Mouse (Mus musculus) right cerebral cortex, adult 2 months (tissue): ENCODE results near the gene Mbtps1.

Source experiments
- DNase-seq, 2 experiments: peaks; one replicate each; pipeline ENCODE4 v3.0.0; 2021 to 2022; ENCODE audit warnings: low spot score in 2 of 2

Gene Mbtps1

DNA sequence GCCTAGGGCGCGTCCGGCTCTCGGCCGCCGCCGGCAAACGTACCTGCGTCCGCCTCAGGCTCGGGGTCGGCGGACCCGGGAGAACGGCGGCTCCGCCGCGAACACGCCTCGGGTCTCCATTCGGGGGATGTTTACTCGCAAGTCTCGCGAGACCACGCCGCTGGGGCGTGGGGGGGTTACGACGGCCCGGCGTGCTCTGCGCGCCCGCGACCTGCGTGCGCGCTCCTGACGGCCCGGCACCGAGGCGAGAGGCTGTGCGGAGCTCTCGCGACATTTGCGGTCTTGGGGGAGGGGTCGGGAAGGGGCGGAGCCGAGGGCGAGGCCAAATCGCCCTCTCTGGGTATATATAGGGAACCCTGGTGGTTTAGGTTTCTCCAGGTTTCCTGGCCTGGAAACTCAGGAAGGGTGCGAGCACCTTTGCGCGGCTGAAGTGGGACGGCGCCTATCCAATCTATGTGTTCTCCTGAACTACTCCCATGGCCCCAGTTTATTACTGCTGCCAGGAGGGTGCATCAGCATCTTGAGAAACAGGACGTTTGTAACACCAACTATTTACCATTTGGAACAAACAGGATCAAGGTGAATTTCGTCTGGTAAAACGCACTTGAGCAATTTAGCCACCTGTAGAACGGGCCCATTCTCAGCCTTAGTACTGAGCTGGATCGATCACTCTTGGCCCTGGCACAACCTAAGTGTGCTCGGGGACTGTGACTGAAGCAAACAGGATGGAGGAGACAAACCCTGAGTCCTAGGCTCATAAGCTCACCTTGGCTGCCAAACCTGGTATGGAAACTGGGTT is at the start of gene Mbtps1:
Gene Mbtps1 (minus strand): TSS at position 133 of the 799 bp plus-strand sequence.
- DNase-seq, result peak; percentile 95 to 98

DNA sequence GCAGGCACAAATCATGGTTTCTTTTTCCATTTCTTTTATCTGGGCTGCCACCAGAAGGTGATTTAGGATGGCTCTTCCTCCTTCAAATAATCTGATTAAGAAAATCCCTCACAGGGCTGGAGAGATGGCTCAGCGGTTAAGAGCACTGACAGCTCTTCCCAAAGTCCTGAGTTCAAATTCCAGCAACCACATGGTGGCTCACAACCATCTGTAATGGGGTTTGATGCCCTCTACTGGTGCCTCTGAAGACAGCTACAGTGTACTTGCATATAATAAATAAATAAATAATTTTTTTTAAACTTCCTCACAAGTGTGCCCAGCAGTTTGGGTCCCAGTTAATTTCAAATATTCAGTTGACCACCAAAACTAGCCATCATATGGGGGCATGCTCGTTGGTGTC is 47.7 kb upstream of the Mbtps1 start:
- DNase-seq, result no peak

DNA sequence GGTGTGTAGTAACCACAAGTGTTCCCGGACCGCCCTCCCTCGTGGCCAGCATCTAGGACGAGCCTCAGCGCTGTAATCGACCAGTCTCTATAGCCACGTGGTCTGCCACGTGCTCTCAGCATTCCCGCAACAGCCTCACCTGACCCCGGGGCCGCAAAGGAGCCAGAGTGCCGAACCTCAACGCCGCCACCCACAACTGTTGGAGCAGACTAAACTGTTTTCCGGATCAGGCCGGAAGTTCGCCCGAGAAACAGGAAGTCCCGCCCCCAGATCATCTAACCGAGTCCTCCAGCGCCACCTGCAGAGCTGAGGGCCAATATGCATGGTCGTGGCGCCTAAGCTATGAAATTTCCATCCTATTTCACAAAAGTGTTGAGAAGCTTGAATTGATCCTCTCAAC is 46.5 kb upstream of the Mbtps1 start, which contains the start of gene Taf1c:
Gene Taf1c (minus strand): TSS at position 227 of the 400 bp plus-strand sequence.
- peak; percentile 96 for DNase-seq

DNA sequence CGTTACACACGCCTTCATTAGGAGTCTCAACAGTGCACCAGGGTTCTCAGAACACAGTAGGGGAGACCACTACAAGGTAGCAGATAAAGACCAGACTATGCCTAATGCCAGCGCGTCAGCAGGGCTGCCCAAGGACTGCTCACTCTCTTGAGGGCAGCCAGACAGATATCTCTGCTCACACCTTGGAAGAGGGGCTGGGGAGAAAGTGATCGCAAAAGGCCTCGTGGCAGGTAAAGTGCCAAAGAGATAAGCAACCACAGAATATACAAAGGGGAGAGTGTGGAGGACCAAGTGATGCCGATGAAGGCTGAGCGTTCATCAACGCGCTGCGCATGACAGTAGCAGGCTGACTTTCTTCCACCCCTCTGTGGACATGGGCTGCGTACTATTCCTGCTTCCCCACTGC is 45.9 kb upstream of the Mbtps1 start:
- DNase-seq, result no peak

DNA sequence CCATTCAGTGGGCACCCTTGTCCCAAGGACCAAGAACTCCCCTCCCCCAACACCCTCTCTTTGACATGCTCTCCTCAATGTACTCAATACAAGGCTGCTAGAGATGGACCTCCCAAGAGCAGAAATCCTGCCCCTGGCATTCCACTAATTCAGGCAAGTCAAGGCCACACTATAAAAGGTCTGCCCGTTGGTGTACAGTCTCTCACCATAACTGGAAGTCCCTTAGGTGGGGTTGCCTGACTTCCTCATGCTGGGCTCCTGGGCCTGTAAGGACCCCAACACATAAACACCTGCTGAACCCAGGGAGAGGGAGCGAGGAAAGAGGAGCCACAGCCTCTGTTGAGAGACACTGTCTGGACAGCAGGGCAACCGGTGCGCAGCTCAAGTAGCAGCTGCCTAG is 45.2 kb upstream of the Mbtps1 start:
- no peak for DNase-seq

DNA sequence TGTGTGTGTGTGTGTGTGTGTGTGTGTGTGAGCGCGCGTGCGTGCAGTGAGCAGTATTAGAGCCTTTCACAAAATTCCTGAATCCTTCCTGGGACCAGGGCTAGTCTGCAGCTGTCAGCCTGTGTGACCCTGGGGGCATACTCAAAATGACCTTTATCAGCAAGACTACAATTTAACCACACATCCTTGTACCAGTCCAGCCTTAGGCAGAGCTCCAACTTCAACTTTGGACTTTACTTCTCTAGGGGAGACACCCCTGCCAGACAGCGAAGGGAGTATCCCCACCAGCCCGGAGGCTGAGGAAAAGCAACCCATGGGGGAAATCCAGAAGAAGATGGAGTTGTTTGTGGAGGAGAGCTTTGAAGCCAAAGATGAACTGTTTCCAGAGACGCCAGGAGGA is 32.9 kb upstream of the Mbtps1 start:
- no peak for DNase-seq

DNA sequence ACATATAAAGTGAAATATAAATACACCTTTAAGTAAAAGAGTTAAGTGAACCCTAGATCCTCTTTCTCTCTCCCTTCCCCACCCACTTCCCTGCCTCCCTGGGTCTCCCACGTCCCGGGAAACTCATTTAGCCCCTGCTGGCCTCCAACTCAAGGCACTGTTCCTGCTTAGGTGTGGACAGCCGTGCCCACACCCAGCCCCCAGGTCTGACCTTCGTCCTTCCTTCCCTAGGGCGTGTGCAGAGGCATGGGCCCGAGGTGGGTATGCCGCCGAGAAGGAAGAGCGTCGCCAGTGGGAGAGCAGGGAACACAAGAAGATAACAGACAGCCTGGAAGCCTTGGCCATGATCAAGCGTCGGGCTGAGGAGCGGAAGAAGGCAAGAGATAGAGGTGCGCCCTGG is 31.8 kb upstream of the Mbtps1 start:
- no peak for DNase-seq

DNA sequence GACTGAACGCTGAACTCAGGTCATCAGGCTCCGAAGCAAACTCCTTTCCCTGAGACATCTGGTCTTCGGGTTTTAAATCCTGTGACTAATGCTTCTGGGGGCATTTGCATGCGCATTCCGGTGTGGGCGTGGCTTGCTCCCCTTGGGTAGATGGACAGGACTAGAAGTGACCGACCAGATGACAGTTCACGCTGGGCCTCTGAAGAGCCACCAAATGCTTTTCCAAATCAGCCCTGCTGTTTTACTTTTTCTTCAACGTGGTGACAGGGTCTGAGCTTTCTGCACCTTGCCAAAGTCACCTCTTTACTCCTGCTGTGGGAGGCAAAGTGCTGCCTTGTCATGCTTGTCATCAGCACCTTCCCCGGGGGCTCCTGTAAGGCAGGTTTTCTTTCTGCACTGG is 30.3 kb upstream of the Mbtps1 start:
- DNase-seq, result no peak

DNA sequence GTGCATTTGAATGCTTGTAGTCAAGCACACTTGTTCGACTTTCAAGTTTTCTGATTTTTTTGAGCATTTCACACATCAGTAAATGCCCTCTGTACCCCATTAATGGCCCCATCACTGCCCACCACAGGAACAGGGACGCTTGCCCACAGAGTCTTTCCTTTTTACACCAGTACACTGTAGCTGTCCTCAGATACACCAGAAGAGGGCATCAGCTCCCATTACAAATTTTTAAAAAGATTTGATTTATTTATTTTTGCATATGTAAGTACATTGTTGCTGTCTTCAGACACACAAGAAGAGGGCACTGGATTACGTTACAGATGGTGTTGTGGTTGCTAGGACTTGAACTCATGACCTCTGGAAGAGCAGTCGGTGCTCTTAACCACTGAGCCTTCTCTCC is 29.8 kb upstream of the Mbtps1 start:
- DNase-seq, result no peak

DNA sequence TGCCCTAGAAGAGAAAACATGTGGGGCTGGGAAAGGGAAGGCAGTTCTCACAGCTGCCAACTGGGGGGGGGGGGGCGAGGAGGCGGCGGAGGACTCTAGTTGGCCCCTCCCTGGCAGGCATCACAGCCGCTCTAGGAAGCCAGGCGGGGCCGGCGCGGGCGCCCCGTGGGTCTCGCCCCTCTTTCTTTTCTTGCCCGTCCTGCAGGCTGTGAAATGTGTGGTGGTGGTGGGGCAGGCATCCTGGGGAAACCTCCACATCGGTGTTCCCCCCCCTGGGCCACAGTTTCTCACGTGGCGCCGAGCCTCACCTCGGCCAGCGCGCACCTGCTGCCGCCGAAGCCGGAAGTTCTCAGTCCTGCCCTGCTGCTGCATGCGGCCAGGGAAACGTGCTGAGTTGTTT is 27.4 kb upstream of the Mbtps1 start:
- DNase-seq, result no peak

DNA sequence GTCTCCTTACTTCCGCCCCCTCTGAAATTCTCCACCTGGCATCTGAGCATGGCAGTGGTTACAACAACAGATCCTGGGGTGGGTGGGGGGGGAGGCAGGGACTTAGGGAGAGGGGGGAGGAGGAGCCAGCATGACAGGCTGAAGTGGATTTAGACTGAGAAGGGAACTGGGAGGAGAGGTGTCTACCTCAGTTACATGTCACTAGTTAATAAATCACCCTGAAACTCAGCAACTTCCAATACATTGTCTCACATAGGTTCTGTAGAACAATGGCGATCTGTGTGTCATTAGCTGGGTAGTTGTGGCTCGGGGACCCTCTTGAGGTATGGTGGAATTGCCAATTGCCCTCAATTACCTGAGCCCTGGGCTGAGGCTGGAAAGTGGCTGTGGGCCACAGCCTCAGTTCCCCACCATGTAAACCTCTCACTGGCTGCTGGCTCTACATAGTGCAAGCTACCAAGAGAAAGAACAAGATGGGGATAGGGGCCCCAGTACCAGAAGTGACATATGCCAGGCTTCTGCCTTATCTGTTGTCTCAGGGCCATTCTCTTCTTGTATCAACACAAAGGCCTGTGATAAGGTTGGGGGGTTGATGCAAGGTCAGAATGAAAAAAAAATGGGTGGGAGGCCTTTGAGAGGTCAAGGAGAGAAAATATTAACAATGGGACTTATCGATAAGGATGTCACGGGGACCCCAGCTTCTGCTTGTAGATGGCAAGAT is 22.1 kb upstream of the Mbtps1 start:
- DNase-seq, result no peak

DNA sequence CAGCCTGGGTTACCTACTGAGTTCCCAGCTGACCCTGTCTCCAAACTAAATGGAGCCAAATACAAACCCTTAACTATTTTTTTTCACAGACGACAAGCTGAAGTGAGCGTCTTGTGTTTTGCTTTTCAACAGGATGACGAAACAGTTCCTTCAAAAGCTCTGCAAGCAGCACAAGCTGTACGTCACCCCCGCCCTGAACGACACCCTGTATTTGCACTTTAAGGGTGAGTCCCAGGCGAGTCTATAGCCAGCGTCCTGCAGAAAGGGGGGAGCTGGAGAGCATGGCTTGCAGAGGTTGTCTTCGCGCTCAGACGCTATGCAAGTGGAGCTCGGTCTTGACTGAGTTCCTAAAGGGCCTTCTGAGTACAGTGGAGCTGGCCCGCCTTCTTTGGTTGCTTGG is 20.6 kb upstream of the Mbtps1 start:
- no peak for DNase-seq

DNA sequence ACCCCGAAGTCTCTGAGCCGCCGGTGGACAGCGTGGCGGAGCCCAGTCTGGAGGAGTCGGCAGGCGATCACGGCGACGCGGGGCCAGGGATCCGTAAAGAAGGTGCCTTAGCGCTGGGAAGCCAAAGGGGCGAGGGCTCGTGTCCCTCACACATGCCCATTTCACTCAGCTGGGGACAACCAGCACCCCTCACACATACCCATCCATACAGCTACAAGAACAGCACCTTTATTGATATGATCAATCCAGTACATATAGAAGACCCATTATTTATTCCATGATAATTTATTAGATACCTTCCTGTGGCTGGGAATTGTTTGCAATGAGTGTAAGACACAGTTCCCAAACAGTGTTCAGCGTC is 16.8 kb upstream of the Mbtps1 start:
- no peak for DNase-seq

DNA sequence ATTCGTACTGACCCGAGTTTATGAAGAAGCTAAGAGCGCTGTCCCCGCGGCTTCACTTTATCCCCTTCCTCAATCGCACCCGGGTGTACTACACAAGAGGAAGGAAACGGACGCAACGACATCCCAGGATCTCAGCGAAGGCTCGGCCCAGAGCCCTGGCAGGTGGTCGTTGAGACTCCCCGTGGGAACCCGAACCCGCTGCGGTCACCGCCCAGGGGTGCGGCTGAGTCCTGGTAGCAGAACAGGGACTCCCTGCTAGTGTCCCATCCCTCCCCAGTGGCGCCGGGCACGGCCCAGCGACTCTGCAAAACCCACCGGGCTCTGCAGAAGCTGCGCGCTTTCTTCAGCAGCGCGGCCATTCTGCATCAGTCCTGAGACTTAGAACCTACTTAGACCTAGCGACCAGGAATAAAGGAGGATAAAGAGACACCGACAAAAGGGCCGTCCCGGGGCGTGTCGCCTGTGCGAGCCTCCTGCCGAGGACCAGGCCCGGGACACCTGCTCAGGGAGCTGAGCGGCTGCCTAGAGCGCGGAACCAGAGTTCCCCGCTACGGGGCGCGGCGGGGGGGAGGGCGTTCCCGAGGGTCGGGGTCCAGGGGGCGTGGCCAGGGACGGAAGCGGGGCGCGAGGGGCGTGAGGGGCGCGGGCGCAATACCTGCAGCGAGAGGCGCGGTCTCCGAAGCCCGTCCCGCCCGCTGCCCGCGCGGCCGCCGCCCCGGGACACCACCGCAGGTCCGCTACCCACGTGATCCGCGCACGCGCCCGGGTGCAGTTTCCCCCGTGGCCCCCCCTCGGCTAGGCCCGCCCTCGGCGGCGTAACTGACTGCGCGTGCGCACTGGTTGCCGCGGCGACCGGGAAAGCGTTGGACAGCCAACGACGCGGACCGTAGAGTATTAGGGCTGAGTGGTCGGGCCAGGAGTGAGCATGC is 16.2 kb upstream of the Mbtps1 start, which contains the start of the genes Hsdl1 and Dnaaf1:
Gene Hsdl1 (minus strand): TSS at position 747 of the 929 bp plus-strand sequence.
Gene Dnaaf1 (plus strand): TSS at position 799 of the 929 bp plus-strand sequence.
- DNase-seq, result peak; percentile 96

DNA sequence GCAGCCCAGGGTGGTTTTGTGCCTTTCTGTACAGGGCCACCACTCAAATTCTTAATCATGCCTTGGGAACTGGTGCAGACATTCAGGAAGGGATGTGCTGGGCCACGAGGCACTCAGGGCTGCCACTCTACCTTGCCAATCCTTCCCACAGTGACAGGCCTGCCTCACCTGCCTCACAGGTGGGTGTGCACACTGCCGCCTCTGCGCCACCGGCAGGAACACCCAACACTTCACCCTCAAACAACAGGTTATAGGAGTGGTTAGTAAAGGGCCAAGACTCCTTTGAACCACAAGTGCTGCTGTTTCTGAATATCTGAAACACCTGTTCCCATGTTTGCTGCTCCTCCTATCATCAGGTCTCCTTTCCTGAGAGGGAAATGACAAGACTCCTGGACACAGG is 13.9 kb upstream of the Mbtps1 start:
- no peak for DNase-seq

DNA sequence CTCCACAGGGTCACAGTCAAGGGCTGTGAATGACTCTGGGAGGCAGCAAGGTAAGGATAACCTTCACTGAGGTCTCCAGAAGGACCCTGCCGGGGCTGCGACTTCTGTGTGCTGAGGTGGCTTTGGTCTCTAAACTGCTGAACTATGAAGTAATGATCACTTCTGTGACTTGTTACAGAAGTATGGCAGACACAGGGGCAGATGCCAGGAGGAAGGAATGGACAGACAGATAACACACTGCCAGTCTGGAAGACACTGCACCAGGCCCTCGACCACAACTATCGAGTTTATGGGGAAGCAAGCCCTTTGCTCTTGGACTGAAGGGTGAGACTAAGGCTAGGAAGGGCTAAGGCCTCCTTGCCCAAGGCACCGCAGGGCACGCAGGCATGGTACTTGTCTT is 12.6 kb upstream of the Mbtps1 start:
- DNase-seq, result no peak

DNA sequence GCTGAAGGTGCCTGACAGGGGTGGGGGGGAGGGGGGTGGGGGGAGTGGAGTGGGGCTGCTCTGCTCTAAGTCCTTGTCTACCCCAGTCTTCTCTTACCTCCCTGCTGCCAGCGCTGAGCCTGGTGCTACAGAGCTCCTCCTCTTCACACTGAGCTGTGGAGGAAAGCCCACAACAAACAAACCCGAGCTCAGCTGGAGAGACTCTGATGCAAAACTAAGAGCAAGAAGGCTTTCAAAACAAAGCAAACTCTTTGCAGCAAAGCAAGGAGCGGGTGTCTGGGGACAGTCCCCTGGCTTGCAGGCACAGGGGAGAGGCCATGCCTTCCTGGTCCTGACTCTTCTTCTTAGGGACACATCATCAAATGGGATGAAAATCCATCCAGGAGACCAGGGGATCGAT is 11.3 kb upstream of the Mbtps1 start:
- no peak for DNase-seq

DNA sequence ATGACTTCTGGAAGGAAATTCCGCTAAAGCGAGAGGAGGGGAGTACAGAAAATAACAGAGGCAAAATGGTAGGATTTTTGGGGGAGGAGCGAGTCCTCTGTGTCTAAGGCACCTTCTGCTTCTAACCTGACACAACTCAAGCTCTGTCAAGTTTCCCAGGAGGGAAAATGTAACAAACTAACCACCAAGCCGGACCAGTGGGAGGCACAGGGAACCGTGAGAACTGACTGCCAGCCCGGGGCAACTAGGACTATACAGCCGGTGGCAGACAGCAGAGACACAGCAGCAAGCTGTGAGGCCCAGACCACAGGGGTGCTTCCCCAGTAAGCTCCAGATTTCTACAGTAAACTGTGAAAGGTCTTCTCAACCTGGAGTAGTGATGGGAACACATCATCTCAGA is 10.4 kb upstream of the Mbtps1 start:
- no peak for DNase-seq

DNA sequence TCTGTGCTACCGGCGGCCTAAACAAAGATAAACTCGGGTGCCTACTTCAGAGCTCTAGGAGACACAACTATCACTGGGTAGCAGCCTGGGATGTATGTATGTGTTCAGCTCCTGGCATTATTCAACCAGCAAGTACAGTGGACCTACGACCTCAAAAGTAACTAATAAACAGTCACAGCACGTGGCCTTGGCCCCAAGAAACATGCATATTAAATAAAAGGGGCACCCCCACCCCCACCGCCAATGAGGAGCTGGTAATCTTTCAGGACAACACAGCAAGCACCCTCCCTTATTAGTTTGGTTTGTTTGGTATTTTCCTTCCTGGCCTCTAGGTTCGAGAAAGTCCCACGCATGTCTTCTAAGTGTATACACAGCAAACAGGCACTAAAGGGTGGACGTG is 9.7 kb upstream of the Mbtps1 start:
- no peak for DNase-seq

DNA sequence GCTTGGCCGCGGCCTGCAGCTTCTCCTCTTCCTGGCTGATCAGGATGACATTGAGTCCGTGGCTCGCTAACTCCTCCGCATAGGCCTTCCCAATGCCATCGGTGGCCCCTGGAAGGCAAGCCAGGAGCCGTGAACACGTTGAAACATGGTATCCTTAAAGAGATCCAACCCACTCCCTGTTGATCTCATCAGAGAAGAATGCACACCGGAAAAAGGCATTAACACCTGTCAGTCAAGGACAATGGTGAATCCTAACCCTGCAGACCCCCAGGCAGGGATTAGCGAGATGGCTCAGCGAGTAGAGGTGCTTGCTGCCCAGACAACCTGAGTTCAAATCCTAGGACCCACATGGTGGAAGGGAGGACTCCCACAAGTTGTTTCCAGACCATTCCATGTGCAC is 7.8 kb upstream of the Mbtps1 start:
- no peak for DNase-seq

DNA sequence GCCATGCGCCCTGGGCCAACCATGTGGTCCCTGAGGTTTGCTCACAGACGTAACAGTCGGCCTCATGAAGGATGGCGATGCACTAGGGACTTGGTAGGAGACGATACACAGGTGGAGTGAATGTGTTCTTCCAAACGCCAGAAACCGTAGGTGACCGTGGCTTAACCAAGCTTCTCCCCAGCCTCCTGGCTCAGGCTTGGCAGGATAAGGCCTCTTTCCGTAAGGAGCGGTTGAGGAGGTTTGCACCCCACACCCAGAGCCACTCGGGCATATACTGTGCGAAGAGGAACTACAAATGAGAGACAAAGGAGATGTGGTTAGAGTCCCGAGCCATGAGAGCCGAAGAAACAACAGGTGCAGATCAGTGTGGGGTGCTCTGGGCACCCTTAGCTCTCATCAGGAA is 5.3 kb upstream of the Mbtps1 start:
- no peak for DNase-seq

DNA sequence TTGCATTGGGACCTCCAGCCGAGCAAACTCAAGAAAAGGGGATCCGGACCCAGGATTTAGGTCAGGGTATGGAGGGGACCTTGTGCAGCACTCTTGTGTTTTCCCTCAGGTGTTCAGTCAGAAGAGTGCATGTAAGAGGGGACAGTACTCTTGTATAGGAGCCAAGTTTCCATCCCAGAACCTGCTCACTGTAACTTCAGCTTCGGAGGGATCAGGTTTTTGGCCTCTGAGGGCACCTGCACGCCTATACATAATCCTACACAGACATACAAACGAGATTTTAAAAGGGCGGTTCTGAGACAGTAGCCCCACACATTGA is 826 bp upstream of the Mbtps1 start:
- no peak for DNase-seq
